Mouse (Mus musculus): ENCODE data around the gene Thada. TPM values are rescaled to one million over a fixed set of nuclear protein-coding genes. Genes with fewer than 3 reads are reported as not detected.

Gene Thada
- total RNA-seq, 4 experiments from 2014 or later = 14.7 to 20.5 (median 16.9) TPM

- no peak for DNase-seq (ENCODE audit: low spot score in 2 of 2)
These were observed 113.9 kb downstream of the Thada start for GRCm38 (mm10) chr17:84351912-84352789.

- DNase-seq (ENCODE audit: low spot score in 2 of 2) = no peak
These were observed 114.7 kb downstream of the Thada start for GRCm38 (mm10) chr17:84351276-84351675.

- no peak for DNase-seq (ENCODE audit: low spot score in 2 of 2)
These were observed 117.1 kb downstream of the Thada start for GRCm38 (mm10) chr17:84348865-84349264.

DNA sequence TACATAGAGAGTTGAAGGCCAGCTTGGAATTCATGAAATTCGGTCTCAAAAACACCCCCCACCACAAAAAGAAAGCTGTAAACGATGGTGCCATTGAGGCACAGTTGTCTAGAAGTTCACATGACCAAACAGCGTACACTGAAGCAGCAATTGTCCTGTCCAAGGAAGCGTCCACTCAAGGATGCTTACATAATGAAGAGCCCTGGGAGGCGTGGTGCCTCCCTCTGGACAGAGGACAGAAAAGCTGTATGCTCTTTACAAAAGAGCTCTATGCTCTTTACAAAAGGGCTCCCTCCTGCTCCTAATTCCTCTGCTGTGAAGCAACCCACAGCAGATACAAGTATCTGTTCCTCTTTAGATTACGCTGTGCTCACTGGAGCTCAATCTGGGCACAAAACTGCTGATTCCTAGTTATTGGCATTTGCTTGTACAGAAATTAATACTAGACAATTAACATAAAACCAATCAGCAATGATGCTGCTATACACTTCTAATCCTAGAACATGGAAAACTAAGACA is 123.6 kb downstream of the Thada start:
- no peak for DNase-seq (ENCODE audit: low spot score in 2 of 2)

DNA sequence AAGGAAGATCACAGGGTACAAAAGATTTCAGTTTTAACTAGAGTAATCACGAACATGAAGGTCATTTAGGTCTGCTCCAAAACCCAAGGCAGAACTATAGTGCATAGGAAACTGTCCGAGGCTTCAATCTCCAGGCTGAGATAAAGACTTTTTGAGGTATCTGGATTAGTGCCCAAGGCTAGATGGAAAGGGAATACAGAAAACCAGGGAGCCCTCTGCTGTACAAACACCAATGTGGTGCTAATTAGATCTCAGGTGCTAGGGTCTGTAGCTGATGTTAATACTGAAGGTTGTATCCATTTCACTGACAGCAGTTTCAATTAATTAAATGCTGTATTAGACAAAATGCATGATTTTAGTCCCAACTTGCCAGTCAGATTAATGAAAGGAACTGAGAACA is 124.3 kb downstream of the Thada start:
- no peak for DNase-seq (ENCODE audit: low spot score in 2 of 2)

DNA sequence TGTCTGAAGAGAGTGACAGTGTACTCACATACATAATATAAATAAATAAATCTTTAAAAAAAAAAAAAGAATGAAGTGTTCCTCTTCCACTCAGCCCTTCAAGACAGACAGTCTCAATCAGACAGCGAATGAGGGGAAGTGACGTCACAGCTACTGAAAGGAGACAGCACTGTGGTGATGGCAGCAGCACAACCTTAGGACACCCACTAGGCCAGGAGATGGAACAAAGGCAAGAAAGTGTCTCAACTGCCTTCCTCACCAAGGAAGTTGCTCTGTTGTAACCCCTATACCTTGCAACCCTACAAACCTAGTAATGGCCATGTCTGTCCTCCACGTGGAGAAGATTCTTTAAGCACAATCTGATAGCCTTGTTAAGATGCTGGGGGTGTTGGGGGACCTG is 125.4 kb downstream of the Thada start:
- DNase-seq (ENCODE audit: low spot score in 2 of 2) = no peak

DNA sequence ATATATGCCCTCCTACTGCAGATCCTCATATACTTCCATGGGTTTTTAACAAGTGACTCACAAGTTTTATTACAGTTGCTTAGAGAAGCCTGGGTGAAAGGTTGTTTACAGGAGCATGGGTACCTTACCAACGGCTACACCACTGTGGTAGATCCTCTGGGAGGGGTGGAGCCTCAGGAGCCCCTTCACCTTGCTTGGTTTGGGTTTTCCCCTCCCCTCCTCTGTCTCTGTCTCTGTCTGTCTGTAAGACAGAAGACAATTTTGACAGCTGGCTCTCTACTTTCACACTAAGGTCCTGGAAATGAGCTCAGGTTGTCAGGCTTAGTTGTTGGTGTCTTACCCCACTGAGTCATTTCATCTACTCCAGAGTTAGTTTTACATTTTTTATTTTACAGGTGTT is 130.0 kb downstream of the Thada start:
- DNase-seq (ENCODE audit: low spot score in 2 of 2) = no peak

- no peak for DNase-seq (ENCODE audit: low spot score in 2 of 2)
These were observed 130.9 kb downstream of the Thada start for GRCm38 (mm10) chr17:84335076-84335475.

DNA sequence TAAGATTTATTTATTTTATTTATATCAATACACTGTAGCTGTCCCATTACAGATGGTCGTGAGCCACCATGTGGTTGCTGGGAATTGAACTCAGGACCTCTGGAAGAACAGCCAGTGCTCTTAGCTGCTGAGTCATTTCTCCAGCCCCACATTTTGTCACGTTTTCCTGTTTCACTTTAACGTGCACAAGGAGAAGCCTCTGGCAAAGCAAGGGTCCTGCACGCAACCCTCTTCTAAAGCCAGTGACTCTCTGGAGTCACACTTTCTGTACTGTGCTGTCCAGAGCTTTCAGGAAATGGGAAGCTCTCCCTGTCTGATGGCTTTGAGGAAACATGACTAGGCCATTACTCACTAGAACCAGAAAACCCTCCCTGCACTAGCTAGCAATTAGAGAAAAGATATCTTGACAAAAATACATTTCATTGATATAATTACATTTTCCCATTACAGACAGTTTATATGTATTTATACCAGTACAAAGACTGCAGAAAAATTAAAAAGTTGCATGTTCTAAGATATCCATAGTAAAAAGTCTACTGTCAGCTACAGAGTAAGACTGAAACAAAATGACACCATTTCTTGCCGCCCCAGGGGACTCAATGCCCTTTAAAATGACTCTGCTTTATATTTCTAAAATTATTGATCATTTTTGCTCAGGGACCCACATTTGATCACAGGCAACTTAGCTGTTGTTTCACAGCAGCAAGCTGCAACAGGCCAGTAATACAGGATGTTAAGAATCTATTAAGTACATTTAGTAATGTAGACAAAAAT is 131.6 kb downstream of the Thada start:
- DNase-seq (ENCODE audit: low spot score in 2 of 2) = no peak

- peak in 1 of 2 experiments; percentile 15 for DNase-seq (ENCODE audit: low spot score in 2 of 2)
These were observed 133.1 kb downstream of the Thada start for GRCm38 (mm10) chr17:84332940-84333339.

GRCm38 (mm10) chr17:84330986-84331385 is 135.0 kb downstream of the Thada start:
- DNase-seq (ENCODE audit: low spot score in 2 of 2) = no peak

GRCm38 (mm10) chr17:84330506-84330905 is 135.5 kb downstream of the Thada start:
- no peak for DNase-seq (ENCODE audit: low spot score in 2 of 2)

DNA sequence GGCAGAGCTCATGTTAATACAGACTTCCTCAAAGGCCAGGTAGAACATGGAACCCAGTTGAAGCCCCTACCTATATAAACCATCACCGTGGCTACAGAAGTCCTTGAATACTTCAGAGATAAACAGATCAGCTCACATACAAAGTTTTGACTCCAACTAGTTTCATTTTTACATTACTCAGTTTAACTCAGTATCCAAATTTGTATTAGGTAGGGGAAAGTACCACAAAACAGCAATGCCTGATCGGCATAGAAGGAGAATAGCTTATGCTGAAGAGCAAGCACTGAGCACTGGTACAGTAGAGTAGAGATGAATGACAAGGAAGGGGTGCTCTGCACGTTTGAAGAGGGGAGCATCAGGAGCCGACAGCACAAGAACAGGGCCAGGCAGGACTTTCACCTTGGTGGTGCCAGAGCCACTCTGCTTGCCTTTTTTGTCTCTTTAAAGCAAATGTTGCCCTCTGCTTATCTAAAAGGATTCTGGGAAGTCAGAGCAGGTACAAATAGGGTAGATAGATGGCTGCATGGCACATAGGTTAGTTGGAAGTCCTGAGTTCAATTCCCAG is 136.0 kb downstream of the Thada start:
- DNase-seq (ENCODE audit: low spot score in 2 of 2) = no peak

- DNase-seq (ENCODE audit: low spot score in 2 of 2) = no peak
These were observed 137.5 kb downstream of the Thada start for GRCm38 (mm10) chr17:84328526-84328925.

- DNase-seq (ENCODE audit: low spot score in 2 of 2) = no peak
These were observed 138.7 kb downstream of the Thada start for GRCm38 (mm10) chr17:84327051-84327925.

- DNase-seq (ENCODE audit: low spot score in 2 of 2) = no peak
These were observed 143.8 kb downstream of the Thada start for GRCm38 (mm10) chr17:84322176-84322575.

GRCm38 (mm10) chr17:84321351-84321750 is 144.7 kb downstream of the Thada start:
- DNase-seq (ENCODE audit: low spot score in 2 of 2) = no peak

DNA sequence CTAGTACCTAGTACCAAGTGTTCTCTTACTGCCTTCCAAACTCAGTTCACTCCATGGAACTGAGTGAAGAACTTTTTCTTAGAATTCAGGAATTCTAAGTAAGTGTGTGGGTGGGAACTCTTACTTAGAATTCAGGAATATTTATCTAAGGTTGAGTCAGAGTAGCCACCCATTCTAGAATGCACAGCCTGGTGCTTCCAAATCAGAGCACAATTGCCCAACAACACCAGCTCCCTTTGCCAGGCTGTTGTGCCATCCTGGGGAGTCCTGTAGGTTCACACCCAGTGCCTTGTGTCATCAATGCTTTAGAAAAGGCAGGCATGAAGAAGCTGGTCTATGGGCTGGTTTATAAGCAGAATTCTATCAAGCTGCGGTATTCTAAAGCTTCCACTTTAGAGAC is 145.4 kb downstream of the Thada start:
- no peak for DNase-seq (ENCODE audit: low spot score in 2 of 2)

DNA sequence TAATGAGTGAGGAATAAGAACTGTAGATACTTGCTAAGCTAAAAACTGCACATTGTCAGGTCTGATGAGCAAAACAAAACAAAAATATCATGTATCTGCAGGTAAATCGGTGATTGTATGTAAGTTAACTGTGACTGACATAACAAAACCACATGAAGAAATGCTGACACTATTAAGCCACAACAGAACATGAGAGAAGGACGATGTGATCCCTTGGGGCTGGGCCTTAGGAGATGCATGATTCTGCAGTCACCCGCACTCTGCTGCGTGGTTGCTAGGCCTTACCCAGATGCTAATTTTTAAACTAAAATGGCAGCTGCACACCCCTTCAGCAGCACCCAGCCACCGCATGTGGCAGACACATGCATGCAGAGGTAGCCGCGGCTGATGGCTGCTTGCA is 151.7 kb downstream of the Thada start:
- DNase-seq (ENCODE audit: low spot score in 2 of 2) = no peak

DNA sequence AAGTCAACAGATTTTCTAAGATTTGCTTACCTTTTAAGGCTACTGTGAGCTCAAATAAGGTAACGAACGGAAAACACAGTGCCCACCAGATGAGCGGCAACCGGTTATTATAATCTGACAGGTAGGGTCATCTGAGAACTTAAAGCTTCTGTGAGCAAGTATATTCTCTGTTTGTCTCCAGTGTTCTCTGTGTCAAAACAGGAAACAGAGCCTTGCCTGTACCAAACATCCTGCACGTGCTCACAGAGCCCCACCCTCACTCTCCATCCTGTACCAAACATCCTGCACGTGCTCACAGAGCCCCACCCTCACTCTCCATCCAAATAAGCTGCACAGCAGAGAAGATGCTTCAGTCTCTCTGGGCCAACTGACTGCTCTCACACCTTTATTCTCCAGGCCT is 152.5 kb downstream of the Thada start:
- DNase-seq (ENCODE audit: low spot score in 2 of 2) = no peak

DNA sequence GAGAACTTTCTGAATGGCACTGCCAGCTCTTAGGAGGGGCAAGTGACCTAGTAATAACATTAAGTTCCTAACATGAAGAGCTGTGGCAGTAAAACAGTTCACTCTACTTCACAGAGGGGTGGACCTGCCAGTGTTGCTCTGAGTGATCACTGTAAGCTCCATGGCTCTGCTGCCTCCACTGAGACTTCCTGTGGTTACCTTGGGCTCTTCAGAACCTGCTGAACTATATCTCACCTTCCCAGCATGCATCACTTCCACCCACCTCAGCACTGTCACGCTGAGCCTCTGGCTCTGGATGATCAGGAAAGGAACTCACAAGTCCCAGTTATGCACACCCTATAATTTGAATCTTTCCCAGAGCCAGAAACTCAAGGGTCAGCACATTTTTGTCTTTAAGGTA is 159.9 kb downstream of the Thada start:
- no peak for DNase-seq (ENCODE audit: low spot score in 2 of 2)
